Mouse (Mus musculus) right cerebral cortex, adult 2 months (tissue): ENCODE measurements around the gene Anxa1.

ENCODE experiments used
- DNase-seq, 2 experiments: peaks; one replicate each; pipeline ENCODE4 v3.0.0; 2021 to 2022; ENCODE audit warnings: low spot score in 2 of 2

The Anxa1 gene

GRCm38 (mm10) chr19:20381207-20381752 is 9.5 kb downstream of the Anxa1 start:
- DNase-seq = no peak

DNA sequence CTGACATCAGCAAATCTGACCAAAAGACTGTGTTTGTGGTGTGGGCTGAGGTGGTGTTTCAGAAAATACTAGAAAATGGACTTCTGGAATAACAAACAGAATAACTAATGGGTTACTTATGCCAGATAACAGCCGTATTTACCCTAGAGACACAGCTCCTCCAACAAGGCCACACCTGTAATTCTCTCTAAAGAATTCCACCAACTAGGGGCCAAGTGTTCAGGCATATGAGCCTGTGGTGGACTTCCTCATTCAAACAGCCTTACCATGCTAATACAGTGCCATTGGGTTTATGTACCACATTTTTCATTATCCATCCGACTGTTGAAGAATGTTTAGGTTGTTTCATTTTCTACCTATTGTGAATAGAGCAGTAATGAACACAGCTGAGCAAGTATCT is 20.6 kb downstream of the Anxa1 start:
- no peak for DNase-seq

DNA sequence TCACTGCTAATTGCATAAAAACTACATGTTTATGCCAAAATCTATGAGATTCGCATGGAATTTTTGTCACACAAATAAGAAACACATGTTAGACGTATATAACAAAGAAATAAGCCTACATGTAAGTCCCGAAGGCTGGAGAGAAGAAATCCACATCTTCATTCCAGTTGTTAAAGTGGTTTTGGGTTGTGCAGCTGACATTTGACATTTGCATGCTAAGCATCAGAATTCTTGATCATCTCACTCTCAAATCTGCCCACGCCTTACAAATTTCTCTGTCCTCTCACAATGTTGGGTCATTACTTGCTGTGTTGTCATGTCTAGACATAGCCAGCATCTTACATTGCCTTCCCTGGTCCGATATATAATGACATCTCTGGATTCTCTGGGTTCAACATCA is 24.2 kb downstream of the Anxa1 start:
- DNase-seq = no peak

DNA sequence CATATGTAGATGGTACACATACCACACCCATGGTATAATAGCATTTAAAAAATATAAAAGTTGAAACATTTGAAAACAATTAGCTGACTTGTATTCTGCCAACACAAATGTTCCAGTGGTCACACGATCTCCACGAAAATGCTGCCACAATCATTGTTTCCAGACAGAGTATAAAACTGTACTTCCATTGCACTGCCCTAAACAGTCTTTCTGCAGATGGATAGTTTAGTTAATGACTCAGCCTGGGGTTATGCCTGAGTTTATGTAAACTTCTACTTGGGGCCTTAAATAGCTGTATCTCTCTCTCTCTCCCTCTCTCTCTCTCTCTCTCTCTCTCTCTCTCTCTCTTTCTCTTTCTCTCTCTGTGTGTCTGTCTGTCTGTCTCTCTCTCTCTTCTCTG is 24.7 kb downstream of the Anxa1 start:
- no peak for DNase-seq

DNA sequence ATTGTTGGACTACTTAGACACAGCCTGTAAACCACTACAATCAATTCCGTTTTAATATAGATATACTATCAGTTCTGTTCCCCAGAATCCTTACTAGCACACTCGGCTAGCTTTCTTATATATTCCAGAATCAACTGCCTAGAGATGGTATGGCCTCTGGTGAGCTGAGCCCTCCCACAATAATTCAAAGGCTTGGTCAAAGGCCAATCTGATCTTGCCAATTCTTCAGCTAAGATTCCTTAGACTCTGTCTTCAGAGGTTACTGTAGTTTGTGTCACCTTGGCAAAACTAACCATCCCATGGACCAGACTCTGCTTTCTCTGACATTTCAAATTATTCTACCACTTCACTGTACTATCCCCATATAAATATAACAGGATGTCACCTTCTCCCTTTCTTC is 25.4 kb downstream of the Anxa1 start:
- DNase-seq = no peak

- DNase-seq = no peak
Measured at GRCm38 (mm10) chr19:20364931-20365330, 25.8 kb downstream of the Anxa1 start.

- no peak for DNase-seq
Measured at GRCm38 (mm10) chr19:20363221-20363620, 27.5 kb downstream of the Anxa1 start.

- no peak for DNase-seq
Measured at GRCm38 (mm10) chr19:20361917-20362577, 28.7 kb downstream of the Anxa1 start.

DNA sequence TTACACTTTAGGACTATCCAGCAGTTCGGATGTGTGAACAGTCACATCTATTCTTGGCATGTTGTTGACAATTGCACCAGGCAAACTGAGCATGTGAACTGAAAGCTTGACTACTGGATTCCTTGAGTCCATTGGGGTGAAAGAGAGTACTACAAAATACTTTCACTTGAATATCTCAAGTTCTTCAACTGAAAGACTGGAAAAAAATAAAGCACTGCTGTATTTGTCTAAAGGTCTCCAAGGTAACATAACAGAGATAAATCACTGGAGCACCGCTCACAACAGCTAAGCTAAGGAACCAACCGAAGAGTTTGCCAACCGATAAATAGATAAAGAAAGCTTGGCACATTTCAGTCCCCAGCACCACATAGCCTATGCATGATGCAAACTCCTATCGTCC is 32.1 kb downstream of the Anxa1 start:
- no peak for DNase-seq

DNA sequence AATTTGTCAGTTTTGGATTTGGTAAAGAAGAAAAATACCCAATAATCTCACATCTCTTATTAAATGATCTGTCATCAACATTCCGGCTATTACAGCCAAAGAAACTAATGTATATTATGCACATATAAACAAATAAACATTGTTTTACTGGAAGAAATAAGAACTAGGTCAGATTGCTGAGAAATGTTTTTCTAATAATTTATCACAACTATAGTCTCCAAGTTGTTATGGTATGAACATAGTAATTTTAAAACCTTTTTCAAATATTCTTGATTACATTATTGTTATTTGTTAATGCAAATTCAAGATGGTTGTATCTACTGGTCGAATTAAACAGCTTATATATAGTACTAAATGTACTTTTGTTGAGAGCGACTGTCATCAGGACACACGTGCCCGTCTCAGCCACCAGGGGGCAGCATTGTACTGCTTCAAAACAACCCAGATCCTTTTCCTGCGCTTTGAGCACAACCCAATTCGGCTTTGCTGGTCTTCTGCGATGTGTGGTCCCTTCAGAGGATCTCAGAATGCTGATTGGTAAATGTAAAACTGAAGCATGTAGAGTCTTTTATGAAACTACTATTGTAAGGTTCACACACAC is 45.3 kb downstream of the Anxa1 start:
- peak; percentile 84 to 85 for DNase-seq

GRCm38 (mm10) chr19:20344511-20345316 is 46.0 kb downstream of the Anxa1 start:
- peak; percentile 55 to 69 for DNase-seq

- DNase-seq = no peak
Measured at GRCm38 (mm10) chr19:20344052-20344451, 46.7 kb downstream of the Anxa1 start.
